Mouse (Mus musculus): ENCODE results near the gene Lrpap1. TPM values are rescaled to one million over a fixed set of nuclear protein-coding genes. Genes with fewer than 3 reads are reported as not detected.

The Lrpap1 gene
- total and polyA plus RNA-seq, 3 experiments, result 22.9 to 43.7 (median 39.6) TPM

DNA sequence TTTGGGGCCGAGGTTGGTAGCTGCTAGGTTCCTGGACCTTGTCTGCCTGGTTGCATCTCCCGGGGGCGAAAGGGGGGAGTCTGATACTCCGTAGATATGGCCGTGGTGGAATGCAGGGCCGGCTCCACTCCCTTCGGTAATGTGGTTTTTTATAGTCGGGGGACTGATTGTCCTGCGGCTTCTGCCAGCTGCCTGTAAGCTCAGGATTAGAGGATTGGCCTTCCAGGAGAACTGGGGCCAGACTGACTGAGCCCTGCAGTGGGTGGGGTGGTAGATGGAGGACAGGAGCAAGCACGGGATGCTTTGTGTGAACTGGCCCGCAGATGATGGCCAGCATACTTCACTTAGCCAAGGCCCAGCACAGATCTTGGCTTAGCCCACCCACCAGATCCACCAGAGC is 32.3 kb downstream of the Lrpap1 start:
- H3K4me1 ChIP-seq (ENCODE audit: control insufficient read depth in 1 of 2, insufficient read depth in 2 of 2), result no peaks in the 10 kb centered on the region
- H3K9me3 ChIP-seq (replicated peaks; ENCODE audit: low read length), result no peaks in the 10 kb centered on the region
- no peak overlapping the region for H3K4me2 ChIP-seq (ENCODE audit: insufficient read depth, low read depth, poor library complexity, severe bottlenecking)
- no peak overlapping the region for H3K4me3 ChIP-seq (replicated peaks in 1 of 3; ENCODE audit: low read depth in 2 of 3, low read length in 2 of 3, poor library complexity in 1 of 3)
- no peak for DNase-seq (ENCODE audit: extremely low read depth)
- peaks cover 99% of the 10 kb centered on the region for H3K27me3 ChIP-seq (replicated peaks)
- dilution Hi-C loops (cut with MboI; ENCODE audit: extremely low pct_ligation_motif_present, extremely low pct_unique_long_range_greater_than_20kb, low sequenced_read_pairs), result no loop called here
- no peak overlapping the region for H3K27ac ChIP-seq (ENCODE audit: insufficient read depth, low read depth)
- in situ Hi-C loops (cut with MboI; ENCODE audit: low pct_ligation_motif_present, low pct_unique_long_range_greater_than_20kb, low sequenced_read_pairs), result no loop called here
- H3K9ac ChIP-seq (ENCODE audit: insufficient read depth, low read depth), result no peak overlapping the region
- no peaks in the 10 kb centered on the region for H3K36me3 ChIP-seq (replicated peaks in 1 of 2; ENCODE audit: control insufficient read depth in 1 of 2, insufficient read depth in 1 of 2, low read length in 1 of 2)
- no peaks in the 10 kb centered on the region for H3K79me2 ChIP-seq (replicated peaks; ENCODE audit: control insufficient read depth, extremely low read depth, insufficient read depth, poor library complexity, severe bottlenecking)
- no peak for TF ChIP-seq MAZ (IDR thresholded peaks at IDR 0.05; ENCODE audit: low read depth, low read length)
- no peak for TF ChIP-seq CHD1 (IDR thresholded peaks at IDR 0.05; ENCODE audit: low read depth, low read length)
- TF ChIP-seq NRF1 (IDR thresholded peaks at IDR 0.05; ENCODE audit: low read depth, low read length), result no peak
- no peak for TF ChIP-seq ZNF384 (IDR thresholded peaks at IDR 0.05; ENCODE audit: low read depth, low read length)

DNA sequence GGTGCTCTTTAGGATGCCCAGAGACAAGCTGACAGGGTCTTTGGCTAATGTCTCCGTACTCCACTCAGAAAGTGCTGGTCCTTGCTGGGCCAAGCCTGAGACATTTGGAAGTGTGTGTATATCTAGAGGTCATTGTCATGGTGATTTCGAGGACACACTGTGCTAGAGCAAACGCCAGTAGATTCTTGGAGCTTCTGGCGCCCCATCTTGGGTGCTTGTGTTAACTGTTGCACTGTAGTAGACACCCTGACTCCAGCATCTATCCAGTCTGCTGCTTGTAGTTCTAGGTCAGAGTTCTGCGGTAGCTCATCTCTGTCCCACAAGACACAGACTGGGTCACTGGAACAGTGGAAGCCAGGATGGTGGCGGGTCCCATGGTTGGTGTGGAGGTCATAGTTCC is 33.7 kb downstream of the Lrpap1 start:
- dilution Hi-C loops (cut with MboI; ENCODE audit: extremely low pct_ligation_motif_present, extremely low pct_unique_long_range_greater_than_20kb, low sequenced_read_pairs), result no loop called here
- no peaks in the 10 kb centered on the region for H3K4me1 ChIP-seq (ENCODE audit: control insufficient read depth in 1 of 2, insufficient read depth in 2 of 2)
- H3K9ac ChIP-seq (ENCODE audit: insufficient read depth, low read depth), result no peak overlapping the region
- no peaks in the 10 kb centered on the region for H3K36me3 ChIP-seq (replicated peaks in 1 of 2; ENCODE audit: control insufficient read depth in 1 of 2, insufficient read depth in 1 of 2, low read length in 1 of 2)
- no peak overlapping the region for H3K4me2 ChIP-seq (ENCODE audit: insufficient read depth, low read depth, poor library complexity, severe bottlenecking)
- DNase-seq (ENCODE audit: extremely low read depth), result no peak
- H3K27ac ChIP-seq (ENCODE audit: insufficient read depth, low read depth), result no peak overlapping the region
- H3K9me3 ChIP-seq (replicated peaks; ENCODE audit: low read length), result no peaks in the 10 kb centered on the region
- H3K27me3 ChIP-seq (replicated peaks), result peaks cover 94% of the 10 kb centered on the region
- in situ Hi-C loops (cut with MboI; ENCODE audit: low pct_ligation_motif_present, low pct_unique_long_range_greater_than_20kb, low sequenced_read_pairs), result no loop called here
- H3K79me2 ChIP-seq (replicated peaks; ENCODE audit: control insufficient read depth, extremely low read depth, insufficient read depth, poor library complexity, severe bottlenecking), result no peaks in the 10 kb centered on the region
- TF ChIP-seq SIN3A (IDR thresholded peaks at IDR 0.05; ENCODE audit: low read length), result no peak
- no peak for TF ChIP-seq CHD1 (IDR thresholded peaks at IDR 0.05; ENCODE audit: low read depth, low read length)
- no peak for TF ChIP-seq NELFE (IDR thresholded peaks at IDR 0.05; ENCODE audit: low read depth, low read length)
- TF ChIP-seq IRF4 (IDR thresholded peaks at IDR 0.05; ENCODE audit: low read depth, low read length), result no peak
- no peak for TF ChIP-seq TCF12 (IDR thresholded peaks at IDR 0.05; ENCODE audit: low read depth, low read length)
- TF ChIP-seq USF1 (IDR thresholded peaks at IDR 0.05; ENCODE audit: low read depth, low read length), result no peak
- no peak for TF ChIP-seq ZNF384 (IDR thresholded peaks at IDR 0.05; ENCODE audit: low read depth, low read length)
- no peak for TF ChIP-seq POLR2AphosphoS2 (IDR thresholded peaks at IDR 0.05; ENCODE audit: low read depth, low read length)
- no peak for TF ChIP-seq MAZ (IDR thresholded peaks at IDR 0.05; ENCODE audit: low read depth, low read length)
- no peak for TF ChIP-seq HCFC1 (IDR thresholded peaks at IDR 0.05; ENCODE audit: low read depth, low read length)
- TF ChIP-seq ZMIZ1 (IDR thresholded peaks at IDR 0.05; ENCODE audit: low read depth, low read length), result no peak
- no peak for TF ChIP-seq ZKSCAN1 (IDR thresholded peaks at IDR 0.05; ENCODE audit: borderline replicate concordance, low read depth, low read length)
- TF ChIP-seq E2F4 (IDR thresholded peaks at IDR 0.05; ENCODE audit: insufficient replicate concordance, low read depth, low read length), result no peak
- H3K4me3 ChIP-seq (replicated peaks in 1 of 3; ENCODE audit: low read depth in 2 of 3, low read length in 2 of 3, poor library complexity in 1 of 3), result no peak overlapping the region

DNA sequence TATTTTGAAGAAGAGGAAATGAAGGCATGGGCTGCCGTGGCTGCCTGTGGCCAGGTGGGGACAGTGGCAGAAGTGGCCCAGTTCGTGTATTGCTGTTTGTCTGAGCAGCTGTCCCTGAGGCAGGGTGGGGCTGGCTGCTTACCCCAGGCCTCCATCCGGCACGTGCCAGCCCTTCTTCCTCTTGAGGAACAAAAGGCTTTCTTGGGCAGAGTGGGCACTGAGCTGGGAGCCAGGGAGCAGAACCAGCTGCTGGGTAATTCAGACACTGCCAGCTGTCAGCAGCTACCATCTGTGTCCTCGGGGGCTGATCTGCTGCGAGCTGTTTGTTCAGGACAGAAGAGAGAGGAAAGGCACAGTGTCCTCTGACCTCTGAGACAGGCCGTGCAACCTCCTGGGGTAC is 34.6 kb downstream of the Lrpap1 start:
- TF ChIP-seq NELFE (IDR thresholded peaks at IDR 0.05; ENCODE audit: low read depth, low read length) (no peak), ZMIZ1 (IDR thresholded peaks at IDR 0.05; ENCODE audit: low read depth, low read length) (no peak), ELF1 (IDR thresholded peaks at IDR 0.05; ENCODE audit: low read depth, low read length) (no peak), BHLHE40 (IDR thresholded peaks at IDR 0.05; ENCODE audit: low read depth, low read length) (0 out of 2 replicates have a peak, but pooled peaks have one; percentile 15), MAX (IDR thresholded peaks at IDR 0.05; ENCODE audit: low read length) (no peak)
- H3K9ac ChIP-seq (ENCODE audit: insufficient read depth, low read depth), result no peak overlapping the region
- dilution Hi-C loops (cut with MboI; ENCODE audit: extremely low pct_ligation_motif_present, extremely low pct_unique_long_range_greater_than_20kb, low sequenced_read_pairs), result no loop called here
- H3K36me3 ChIP-seq (replicated peaks in 1 of 2; ENCODE audit: control insufficient read depth in 1 of 2, insufficient read depth in 1 of 2, low read length in 1 of 2), result no peaks in the 10 kb centered on the region
- no peaks in the 10 kb centered on the region for H3K4me1 ChIP-seq (ENCODE audit: control insufficient read depth in 1 of 2, insufficient read depth in 2 of 2)
- DNase-seq (ENCODE audit: extremely low read depth), result no peak
- no peak overlapping the region for H3K4me3 ChIP-seq (replicated peaks in 1 of 3; ENCODE audit: low read depth in 2 of 3, low read length in 2 of 3, poor library complexity in 1 of 3)
- H3K4me2 ChIP-seq (ENCODE audit: insufficient read depth, low read depth, poor library complexity, severe bottlenecking), result no peak overlapping the region
- no peaks in the 10 kb centered on the region for H3K79me2 ChIP-seq (replicated peaks; ENCODE audit: control insufficient read depth, extremely low read depth, insufficient read depth, poor library complexity, severe bottlenecking)
- in situ Hi-C loops (cut with MboI; ENCODE audit: low pct_ligation_motif_present, low pct_unique_long_range_greater_than_20kb, low sequenced_read_pairs), result no loop called here
- H3K27me3 ChIP-seq (replicated peaks), result peaks cover 94% of the 10 kb centered on the region
- no peaks in the 10 kb centered on the region for H3K9me3 ChIP-seq (replicated peaks; ENCODE audit: low read length)
- no peak overlapping the region for H3K27ac ChIP-seq (ENCODE audit: insufficient read depth, low read depth)
